Mouse (Mus musculus) bone marrow, adult 2 months (tissue): Measurements from ENCODE around the gene Itga1.

Source experiments
- CTCF ChIP-seq: fragments of 200-500 bp; IDR thresholded peaks from 2 replicates; pipeline ENCODE4 v1.5.1; 2011; ENCODE audit warnings: low read length, control low read depth; ENCODE audit not compliant: control insufficient read depth, insufficient read depth
- POLR2A ChIP-seq: fragments of 200-500 bp; IDR thresholded peaks from 2 replicates; pipeline ENCODE4 v1.6.1; 2011; ENCODE audit warnings: low read depth, mild to moderate bottlenecking, control low read depth, low read length, borderline replicate concordance; ENCODE audit not compliant: control insufficient read depth

DNA sequence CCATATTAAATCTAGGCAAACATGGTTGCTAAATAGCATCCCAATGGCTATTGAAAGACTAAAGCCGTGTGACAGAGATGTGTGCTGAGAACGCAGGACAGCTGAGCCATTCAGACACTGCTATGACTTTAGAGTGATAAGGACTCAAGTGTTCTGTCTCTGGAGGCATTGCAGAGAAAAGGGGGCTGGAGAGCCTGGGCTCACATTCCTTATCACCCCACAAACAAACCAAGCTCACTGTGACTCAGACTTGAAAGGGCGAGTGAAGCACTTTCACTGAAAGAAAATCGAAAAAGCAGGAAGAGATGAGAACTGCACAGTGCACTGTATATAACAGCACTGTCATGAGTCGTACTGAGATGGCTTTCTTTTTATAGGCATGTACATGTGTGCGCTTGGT, 96.4 kb downstream of the Itga1 start:
- TF ChIP-seq CTCF (no peak), POLR2A (no peak)
